Mouse (Mus musculus): ENCODE results near the gene Zdhhc23. TPM values are rescaled to one million over a fixed set of nuclear protein-coding genes. Genes with fewer than 3 reads are reported as not detected.

The Zdhhc23 gene
- polyA plus RNA-seq, 1 experiment: 1.6 TPM

DNA sequence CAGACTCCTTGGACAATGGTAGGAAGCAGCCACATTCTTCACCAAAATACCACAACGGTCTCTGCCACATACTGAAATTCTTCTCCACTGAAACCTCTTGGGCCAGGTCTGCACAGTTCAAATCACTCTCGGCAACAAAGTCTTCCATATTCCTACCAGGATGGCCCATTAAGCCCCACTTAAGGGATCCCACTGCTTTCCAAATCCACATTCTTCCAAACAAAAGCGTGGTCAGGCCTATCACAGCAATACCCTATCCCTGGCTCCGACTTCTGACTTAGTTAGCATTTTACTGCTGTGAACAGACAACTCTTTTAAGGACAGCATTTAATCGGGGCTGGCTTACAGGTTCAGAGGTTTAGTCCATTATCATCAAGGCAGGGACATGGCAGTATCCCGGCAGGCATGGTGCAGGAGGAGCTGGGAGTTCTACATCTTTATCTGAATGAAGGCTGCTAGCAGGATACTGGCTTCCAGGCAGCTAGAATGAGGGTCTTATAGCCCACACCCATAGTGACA is 53.2 kb downstream of the Zdhhc23 start, which contains the start of gene Qtrt2:
Gene Qtrt2 (minus strand): TSS at position 469 of the 519 bp plus-strand sequence.
- no peak for DNase-seq
- 80% methylated on average over 6 of the region's 6 CpGs for WGBS

DNA sequence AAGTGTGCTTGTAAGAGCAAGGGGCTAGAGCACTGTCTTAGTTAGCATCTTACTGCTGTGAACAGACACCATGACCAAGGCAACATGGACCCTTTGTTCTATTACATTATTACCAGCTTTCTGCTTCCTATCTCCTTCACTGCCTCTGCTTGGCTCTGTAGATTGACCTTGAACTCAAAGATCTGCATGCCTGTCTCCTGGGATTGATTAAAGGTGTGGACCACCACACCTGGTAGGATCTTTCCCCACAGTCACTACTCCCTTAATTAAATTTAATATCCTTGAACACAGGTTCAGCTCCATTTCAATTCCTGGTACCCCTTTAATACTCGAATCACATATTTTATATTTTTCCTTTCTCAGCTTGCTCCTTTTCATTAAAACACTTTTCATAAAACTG is 53.7 kb downstream of the Zdhhc23 start:
- 85% methylated on average over 1 of the region's 1 CpGs for WGBS
- no peak for TF ChIP-seq POLR2A (IDR thresholded peaks at IDR 0.05; ENCODE audit: borderline replicate concordance, extremely low read depth, low read depth, low read length)
- no peak for TF ChIP-seq CTCF (IDR thresholded peaks at IDR 0.05; ENCODE audit: insufficient read depth, low read length)
- Histone ChIP-seq H3K4me1 (ENCODE audit: control insufficient read depth, insufficient read depth, low read length) (no peaks in the 10 kb centered on the region), H3K4me3 (replicated peaks; ENCODE audit: extremely low read depth, low read depth, low read length) (no peak overlapping the region)
- DNase-seq: no peak

More for the DNA sequence above, 53.2 kb downstream of the Zdhhc23 start, which contains the start of gene Qtrt2:
- no peak within 1 kb of the TSS for H3K4me3 ChIP-seq (replicated peaks; ENCODE audit: extremely low read depth, low read depth, low read length)
- no peaks in the 10 kb centered on the region for H3K4me1 ChIP-seq (ENCODE audit: control insufficient read depth, insufficient read depth, low read length)
- TF ChIP-seq POLR2A (IDR thresholded peaks at IDR 0.05; ENCODE audit: borderline replicate concordance, extremely low read depth, low read depth, low read length): no peak
- no peak for TF ChIP-seq CTCF (IDR thresholded peaks at IDR 0.05; ENCODE audit: insufficient read depth, low read length)

- Histone ChIP-seq H3K4me3 (replicated peaks; ENCODE audit: extremely low read depth, low read depth, low read length) (no peak overlapping the region), H3K4me1 (ENCODE audit: control insufficient read depth, insufficient read depth, low read length) (no peaks in the 10 kb centered on the region)
- WGBS: 48% methylated on average over 6 of the region's 6 CpGs
- TF ChIP-seq POLR2A (IDR thresholded peaks at IDR 0.05; ENCODE audit: borderline replicate concordance, extremely low read depth, low read depth, low read length): no peak
- TF ChIP-seq CTCF (IDR thresholded peaks at IDR 0.05; ENCODE audit: insufficient read depth, low read length): no peak
- DNase-seq: no peak
Observed at GRCm38 (mm10) chr16:43925001-43925558, 54.5 kb downstream of the Zdhhc23 start.

DNA sequence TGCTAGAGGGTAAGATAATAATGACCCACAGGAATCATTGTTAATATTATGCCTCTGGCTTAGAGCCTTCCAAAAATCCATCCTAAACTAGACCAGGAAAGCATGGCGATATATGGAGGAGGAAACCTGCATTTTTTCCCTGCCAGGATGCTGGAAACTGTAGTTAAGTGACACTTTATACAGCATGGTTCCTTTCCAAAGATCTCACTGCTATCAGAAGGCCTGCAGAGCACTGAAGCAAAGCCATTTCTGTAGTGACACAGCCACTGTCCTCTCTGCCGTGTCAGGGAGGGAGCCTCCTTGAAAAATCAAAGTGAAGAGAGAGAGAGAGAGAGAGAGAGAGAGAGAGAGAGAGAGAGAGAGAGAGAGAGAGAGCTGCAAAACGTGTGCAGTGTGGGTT is 57.0 kb downstream of the Zdhhc23 start:
- Histone ChIP-seq H3K4me3 (replicated peaks; ENCODE audit: extremely low read depth, low read depth, low read length) (no peak overlapping the region), H3K4me1 (ENCODE audit: control insufficient read depth, insufficient read depth, low read length) (no peaks in the 10 kb centered on the region)
- no peak for TF ChIP-seq POLR2A (IDR thresholded peaks at IDR 0.05; ENCODE audit: borderline replicate concordance, extremely low read depth, low read depth, low read length)
- DNase-seq: no peak
- 58% methylated on average over 3 of the region's 3 CpGs for WGBS

DNA sequence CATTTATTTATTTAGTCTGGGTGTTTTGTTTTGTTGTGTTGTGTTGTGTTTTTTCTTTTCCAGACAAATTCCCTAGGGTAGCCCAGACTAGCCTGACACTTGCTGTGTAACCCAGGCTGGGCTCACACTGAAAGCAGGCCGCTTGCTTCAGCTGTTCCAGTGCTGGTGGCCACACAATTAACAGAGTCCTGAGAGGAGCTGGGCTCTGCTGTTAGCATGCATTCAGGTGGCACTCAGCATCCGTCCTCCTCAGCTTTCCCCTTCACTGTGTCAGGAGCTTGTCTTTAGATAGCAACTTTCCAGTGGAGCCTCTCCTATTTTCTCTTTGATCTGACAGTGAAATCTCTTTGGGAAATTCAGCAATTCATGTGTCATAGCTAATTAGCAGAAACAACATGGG is 57.6 kb downstream of the Zdhhc23 start:
- H3K4me3 ChIP-seq (replicated peaks; ENCODE audit: extremely low read depth, low read depth, low read length): no peak overlapping the region
- WGBS: 88% methylated on average over 2 of the region's 2 CpGs
- no peak for TF ChIP-seq POLR2A (IDR thresholded peaks at IDR 0.05; ENCODE audit: borderline replicate concordance, extremely low read depth, low read depth, low read length)
- no peak for DNase-seq
- no peaks in the 10 kb centered on the region for H3K4me1 ChIP-seq (ENCODE audit: control insufficient read depth, insufficient read depth, low read length)

DNA sequence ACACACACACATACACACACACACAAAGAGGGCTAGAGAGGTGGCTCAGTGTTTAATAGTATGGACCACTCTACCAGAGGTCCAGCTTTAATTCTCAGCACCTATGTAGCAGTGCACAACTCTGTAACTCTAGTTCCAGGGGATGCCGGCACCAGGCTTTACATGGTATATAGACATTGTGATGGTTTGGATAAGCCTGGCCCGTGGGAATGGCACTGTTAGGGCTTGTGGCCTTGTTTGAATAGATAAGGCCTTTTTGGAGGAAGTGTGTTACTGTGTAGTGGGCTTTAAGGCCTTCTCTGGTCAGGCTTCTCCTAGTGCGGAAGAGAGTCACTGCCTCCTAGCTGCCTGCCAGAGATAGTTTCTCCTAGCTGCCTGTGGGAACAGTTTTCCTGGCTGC is 60.7 kb downstream of the Zdhhc23 start:
- no peak for DNase-seq
- 82% methylated on average over 3 of the region's 3 CpGs for WGBS
- H3K4me3 ChIP-seq (replicated peaks; ENCODE audit: extremely low read depth, low read depth, low read length): no peak overlapping the region
- no peak for TF ChIP-seq POLR2A (IDR thresholded peaks at IDR 0.05; ENCODE audit: borderline replicate concordance, extremely low read depth, low read depth, low read length)
- no peak for TF ChIP-seq CTCF (IDR thresholded peaks at IDR 0.05; ENCODE audit: insufficient read depth, low read length)
- no peaks in the 10 kb centered on the region for H3K4me1 ChIP-seq (ENCODE audit: control insufficient read depth, insufficient read depth, low read length)

Other genes with a start within 250 kb of the Zdhhc23 start
- gene Drd3, start 225.8 kb downstream of the Zdhhc23 start, polyA plus RNA-seq (2012; rRNA removed): not detected in 2 replicates
- 2.0 and 2.1 TPM in 2 replicates for gene Ccdc191, start 90.0 kb downstream of the Zdhhc23 start, polyA plus RNA-seq (2012; rRNA removed)
- 10.8 and 16.1 TPM in 2 replicates for gene Qtrt2, start 53.0 kb downstream of the Zdhhc23 start, polyA plus RNA-seq (2012; rRNA removed)
- gene Gramd1c, start 83.6 kb upstream of the Zdhhc23 start, polyA plus RNA-seq (2012; rRNA removed): 0.62 and 1.3 TPM in 2 replicates
- 21.2 and 34.4 TPM in 2 replicates for gene Atp6v1a, start 159.9 kb upstream of the Zdhhc23 start, polyA plus RNA-seq (2012; rRNA removed)
- gene Naa50, start 160.0 kb upstream of the Zdhhc23 start, polyA plus RNA-seq (2012; rRNA removed): 8.3 and 9.3 TPM in 2 replicates
- 6.8 and 10.9 TPM in 2 replicates for gene Usf3, start 193.5 kb upstream of the Zdhhc23 start, polyA plus RNA-seq (2012; rRNA removed)

All from lung, adult 2 months (tissue).